Mouse (Mus musculus): ENCODE data around the gene Olfr791.

Olfr791 gene

GRCm38 (mm10) chr10:129521492-129521891 lies at the start of gene Olfr791:
Gene Olfr791, plus strand, starts transcription at chr10:129521792.
- DNase-seq, result no peak

GRCm38 (mm10) chr10:129473256-129473655 lies 48.3 kb upstream of the Olfr791 start:
- no peak for DNase-seq

GRCm38 (mm10) chr10:129473723-129474122 lies 47.9 kb upstream of the Olfr791 start:
- DNase-seq, result no peak

GRCm38 (mm10) chr10:129484452-129484851 lies 37.1 kb upstream of the Olfr791 start, which contains the start of gene Olfr789:
Gene Olfr789, plus strand, starts transcription at chr10:129484752.
- DNase-seq, result no peak

GRCm38 (mm10) chr10:129490101-129490500 lies 31.5 kb upstream of the Olfr791 start:
- DNase-seq, result no peak

GRCm38 (mm10) chr10:129498192-129498591 lies 23.4 kb upstream of the Olfr791 start, which contains the start of gene Olfr790:
Gene Olfr790, plus strand, starts transcription at chr10:129498492.
- DNase-seq, result no peak

- DNase-seq, result no peak
Measured at GRCm38 (mm10) chr10:129538862-129539261, 17.3 kb downstream of the Olfr791 start, which contains the start of gene Olfr792. Gene Olfr792, plus strand, starts transcription at chr10:129539162.

- DNase-seq, result no peak
Measured at GRCm38 (mm10) chr10:129549354-129549753, 27.8 kb downstream of the Olfr791 start.

GRCm38 (mm10) chr10:129567355-129567754 lies 45.8 kb downstream of the Olfr791 start, which contains the start of gene Olfr794:
Gene Olfr794, plus strand, starts transcription at chr10:129567655.
- DNase-seq, result no peak

- DNase-seq, result no peak
Measured at GRCm38 (mm10) chr10:129577066-129577465, 55.5 kb downstream of the Olfr791 start.
